ENCODE assay signal across 8 mouse cellular contexts in genomic region chr17:45731172-45731864, GRCm38 (mm10). TPM values are rescaled to one million over a fixed set of nuclear protein-coding genes. Genes with fewer than 3 reads are reported as not detected.
A peak's percentile ranks its signal among the peaks of the same experiment; 100 is the strongest.
DNase-seq lines count a peak whose midpoint lies in the region; ATAC-seq and TF ChIP-seq lines count a peak whose summit lies in the region.

No protein-coding gene starts in this region.

- no peaks in the 10 kb centered on the region for H3K9me3 ChIP-seq in lung, embryonic 14.5 days (ENCODE audit: low read depth, low read length)

- no peaks in the 10 kb centered on the region for H3K79me3 ChIP-seq in C2C12 (ENCODE audit: low read depth)

- H3K4me1 ChIP-seq in lung, embryonic 14.5 days (ENCODE audit: insufficient read depth), result peaks cover 24% of the 10 kb centered on the region

- ATAC-seq in lung, embryonic 14.5 days (ENCODE audit: insufficient read depth), result 0 out of 2 replicates have a peak, but pooled peaks have one; percentile 8

- no peak overlapping the region for H3K27ac ChIP-seq in lung, embryonic 14.5 days (ENCODE audit: low read depth)

- no peaks in the 10 kb centered on the region for H3K27me3 ChIP-seq in C2C12 (ENCODE audit: control insufficient read depth, insufficient read depth, insufficient read length)
- 0 out of 2 replicates have a peak, but pooled peaks cover 3% of the 10 kb centered on the region for H3K27me3 ChIP-seq in lung, embryonic 14.5 days (ENCODE audit: insufficient read depth, low read length)

- no peak overlapping the region for H3K4me3 ChIP-seq in C2C12 (ENCODE audit: insufficient read depth, poor library complexity, severe bottlenecking)
- H3K4me3 ChIP-seq in lung, embryonic 14.5 days (ENCODE audit: low read depth, low read length), result no peak overlapping the region

- H3K4me2 ChIP-seq in lung, embryonic 14.5 days, result no peak overlapping the region

- peak; percentile 83 for DNase-seq in adrenal gland, adult 2 months
- DNase-seq in embryo, embryonic 11 days, result peak; percentile 91
- peak; percentile 75 to 84 for DNase-seq in gastrocnemius, postnatal 4 days (ENCODE audit: low spot score in 2 of 2)
- DNase-seq in kidney, postnatal 14 days, result peak; percentile 89
- peak; percentile 97 for DNase-seq in lung, embryonic 14.5 days
- peak; percentile 78 for DNase-seq in ovary, postnatal 36 days (ENCODE audit: low spot score)
- DNase-seq in thymus, postnatal 14 days, result peak; percentile 90

- H3ac ChIP-seq in C2C12 (ENCODE audit: control insufficient read depth, insufficient read length, low read depth), result no peak overlapping the region

- H3K9ac ChIP-seq in lung, embryonic 14.5 days, result no peak overlapping the region

- 20% methylated on average over 9 of the region's 9 CpGs for WGBS in lung, embryonic 14.5 days

- H3K79me2 ChIP-seq in C2C12 (ENCODE audit: control insufficient read depth, insufficient read depth), result no peaks in the 10 kb centered on the region

- TF ChIP-seq CTCF in C2C12 (IDR thresholded peaks at IDR 0.05; ENCODE audit: control insufficient read depth, insufficient read depth, insufficient read length), result peak; percentile 76
- TF ChIP-seq CTCF in lung, embryonic 14.5 days (IDR thresholded peaks at IDR 0.05; ENCODE audit: low read depth), result peak; percentile 98

- no peaks in the 10 kb centered on the region for H3K36me3 ChIP-seq in C2C12 (ENCODE audit: control insufficient read depth, insufficient read depth)
- no peaks in the 10 kb centered on the region for H3K36me3 ChIP-seq in lung, embryonic 14.5 days (ENCODE audit: insufficient read depth)

TF ChIP-seq in C2C12, 6 proteins besides CTCF, POLR2A, EP300 and RAD21:
- TF ChIP-seq USF1 (IDR thresholded peaks at IDR 0.05; ENCODE audit: low read depth), result no peak
- no peak for TF ChIP-seq CEBPB (IDR thresholded peaks at IDR 0.05; ENCODE audit: low read depth)
- no peak for TF ChIP-seq FOSL1 (IDR thresholded peaks at IDR 0.05; ENCODE audit: insufficient read depth, low read length, poor library complexity, severe bottlenecking)
- no peak for TF ChIP-seq MAX (IDR thresholded peaks at IDR 0.05)
- no peak for TF ChIP-seq MYOD1 (IDR thresholded peaks at IDR 0.05; ENCODE audit: control insufficient read depth, insufficient read length, low read depth)

RNA-seq across cellular contexts. Expression of gene 1600014C23Rik, which starts 2.3 kb away (rescaled TPM):
- not detected for polyA plus RNA-seq in C2C12 (2012; fragmentation: generic; extraction: Trizol)
- not detected for total RNA-seq in adrenal gland, adult 2 months (2021)
- polyA plus RNA-seq in adrenal gland, adult 2 months (2012; rRNA removed), result not detected in 2 replicates
- not detected for total RNA-seq in gastrocnemius, postnatal 4 days (2021)
- polyA plus RNA-seq in lung, embryonic 14.5 days (2014; fragmentation: Nextera tagmentation; extraction: Ambion mirVana), result not detected in 2 replicates

RNA-seq across cellular contexts. Expression of gene Tmem63b, which starts 44.6 kb away (rescaled TPM):
- 54.3 TPM for polyA plus RNA-seq in C2C12 (2012; fragmentation: generic; extraction: Trizol)
- total RNA-seq in adrenal gland, adult 2 months (2021), result 10 to 100 TPM; 37.9 to 54.8 TPM
- polyA plus RNA-seq in adrenal gland, adult 2 months (2012; rRNA removed), result 68.9 and 71.9 TPM in 2 replicates
- 10 to 100 TPM; 48.6 to 56.4 TPM for total RNA-seq in gastrocnemius, postnatal 4 days (2021)
- polyA plus RNA-seq in lung, embryonic 14.5 days (2014; fragmentation: Nextera tagmentation; extraction: Ambion mirVana), result 29.7 and 31.3 TPM in 2 replicates

RNA-seq across cellular contexts. Expression of gene Mrpl14, which starts 45.2 kb away (rescaled TPM):
- polyA plus RNA-seq in C2C12 (2012; fragmentation: generic; extraction: Trizol), result 259 TPM
- total RNA-seq in adrenal gland, adult 2 months (2021), result 100 to 1,000 TPM; 126 to 132 TPM
- 223 and 257 TPM in 2 replicates for polyA plus RNA-seq in adrenal gland, adult 2 months (2012; rRNA removed)
- 10 to 100 TPM; 83.4 to 92.2 TPM for total RNA-seq in gastrocnemius, postnatal 4 days (2021)
- 162 and 168 TPM in 2 replicates for polyA plus RNA-seq in lung, embryonic 14.5 days (2014; fragmentation: Nextera tagmentation; extraction: Ambion mirVana)
